Mouse (Mus musculus): ENCODE results near the gene Ap2m1. TPM values are rescaled to one million over a fixed set of nuclear protein-coding genes. Genes with fewer than 3 reads are reported as not detected.

The Ap2m1 gene
- total RNA-seq, 2 experiments from 2014 or later = 277 to 296 TPM

Other genes starting within 250 kb of the Ap2m1 start
- gene Parl, start 233.1 kb upstream of the Ap2m1 start, total RNA-seq (2021) = 100 to 1,000 TPM; 129 to 151 TPM
- 1 to 10 TPM in 1 of 2 experiments, not detected in 1; 1.1 TPM for gene Cyp2ab1, start 210.1 kb upstream of the Ap2m1 start, total RNA-seq (2021)
- gene Abcc5, start 109.1 kb upstream of the Ap2m1 start, total RNA-seq (2021) = 10 to 100 TPM; 43.6 to 59.3 TPM
- gene Eif2b5, start 36.7 kb upstream of the Ap2m1 start, total RNA-seq (2021) = 10 to 100 TPM; 56.6 to 61.4 TPM
- gene Dvl3, start 18.5 kb upstream of the Ap2m1 start, total RNA-seq (2021) = 10 to 100 TPM; 38.9 to 43.5 TPM
- gene Abcf3, start 13.1 kb downstream of the Ap2m1 start, total RNA-seq (2021) = 10 to 100 TPM; 71.2 to 78.8 TPM
- 1 to 10 TPM; 1.9 to 4.8 TPM for gene Vwa5b2, start 54.0 kb downstream of the Ap2m1 start, total RNA-seq (2021)
- 10 to 100 TPM in 1 of 2 experiments, 1 to 10 TPM in 1; 9.3 to 10.7 TPM for gene Eef1akmt4, start 76.1 kb downstream of the Ap2m1 start, total RNA-seq (2021)
- gene Gm49333, start 76.1 kb downstream of the Ap2m1 start, total RNA-seq (2021) = not detected
- 10 to 100 TPM; 16.8 to 17.9 TPM for gene Alg3, start 76.3 kb downstream of the Ap2m1 start, total RNA-seq (2021)
- 10 to 100 TPM; 11.0 to 23.4 TPM for gene Camk2n2, start 85.8 kb downstream of the Ap2m1 start, total RNA-seq (2021)
- gene Ece2, start 94.3 kb downstream of the Ap2m1 start, total RNA-seq (2021) = 1 to 10 TPM; 7.5 to 9.1 TPM
- 100 to 1,000 TPM; 196 to 198 TPM for gene Psmd2, start 116.2 kb downstream of the Ap2m1 start, total RNA-seq (2021)
- 100 to 1,000 TPM; 366 to 393 TPM for gene Eif4g1, start 132.8 kb downstream of the Ap2m1 start, total RNA-seq (2021)
- 10 to 100 TPM; 12.8 to 15.1 TPM for gene Fam131a, start 157.8 kb downstream of the Ap2m1 start, total RNA-seq (2021)
- gene Polr2h, start 182.2 kb downstream of the Ap2m1 start, total RNA-seq (2021) = 10 to 100 TPM; 26.0 to 31.7 TPM
- 10 to 100 TPM; 15.2 to 26.5 TPM for gene Clcn2, start 182.3 kb downstream of the Ap2m1 start, total RNA-seq (2021)
- gene Chrd, start 197.6 kb downstream of the Ap2m1 start, total RNA-seq (2021) = 1 to 10 TPM; 5.2 to 6.0 TPM
- 1 to 10 TPM; 2.5 to 3.3 TPM for gene Thpo, start 199.0 kb downstream of the Ap2m1 start, total RNA-seq (2021)

Measured in adrenal gland, postnatal 10 days (tissue).